Mouse (Mus musculus) liver, adult 2 months (tissue): ENCODE results near the gene Actl10. TPM values are rescaled to one million over a fixed set of nuclear protein-coding genes. Genes with fewer than 3 reads are reported as not detected.

Experiments
- DNase-seq: peaks from one replicate; pipeline ENCODE4 v3.0.0-alpha.2; 2011; ENCODE audit warnings: low read depth, low spot score; ENCODE audit errors: extremely low read depth
- H3K27ac ChIP-seq: fragments of 200-500 bp; replicated peaks from 2 replicates; pipeline ENCODE4 v1.5.1; 2012; ENCODE audit warnings: low read depth, mild to moderate bottlenecking, control low read depth, inconsistent platforms, low read length; ENCODE audit not compliant: insufficient read depth
- H3K27me3 ChIP-seq: fragments of 200-500 bp; 2 replicates; pipeline ENCODE4 v1.6.1; 2012; ENCODE audit warnings: mild to moderate bottlenecking, moderate library complexity, low read length, inconsistent platforms; ENCODE audit not compliant: control insufficient read depth, insufficient read depth
- H3K36me3 ChIP-seq: fragments of 200-500 bp; 2 replicates; pipeline ENCODE4 v1.6.1; 2012; ENCODE audit warnings: low read length, inconsistent platforms; ENCODE audit not compliant: control insufficient read depth, insufficient read depth
- H3K4me1 ChIP-seq: fragments of 200-500 bp; 2 replicates; pipeline ENCODE4 v1.6.1; 2011; ENCODE audit warnings: low read length; ENCODE audit not compliant: control insufficient read depth, insufficient read depth
- H3K4me3 ChIP-seq: fragments of 200-500 bp; 2 replicates; pipeline ENCODE4 v1.5.1; 2011; ENCODE audit warnings: low read depth, mild to moderate bottlenecking, control low read depth, low read length, moderate library complexity; ENCODE audit not compliant: insufficient read depth
- H3K79me2 ChIP-seq: fragments of 200-500 bp; 2 replicates; pipeline ENCODE4 v1.6.1; 2012; ENCODE audit warnings: inconsistent platforms, mild to moderate bottlenecking, low read length, moderate library complexity; ENCODE audit not compliant: control insufficient read depth, insufficient read depth
- H3K9ac ChIP-seq: fragments of 200-500 bp; 2 replicates; pipeline ENCODE4 v1.6.1; 2012; ENCODE audit warnings: low read depth, mild to moderate bottlenecking, control low read depth, inconsistent platforms, low read length
- CTCF ChIP-seq: fragments of 200-500 bp; IDR thresholded peaks from 2 replicates; pipeline ENCODE4 v1.5.1; 2011; ENCODE audit warnings: low read depth, low read length, control low read depth
- POLR2A ChIP-seq: fragments of 200-500 bp; IDR thresholded peaks from 2 replicates; pipeline ENCODE4 v1.6.1; 2011; ENCODE audit warnings: low read length, control low read depth; ENCODE audit not compliant: insufficient read depth; ENCODE audit errors: extremely low read depth
- WGBS: fragments of 180-500 bp; shearing (Covaris S2); methylation state at CpG from one replicate; pipeline ENCODE4 v1.1.7; 2018; 5-methylcytosine and 5-hydroxymethylcytosine counted together
- polyA plus RNA-seq: library from polyadenylated mRNA; depleted of rRNA; stranded (reverse); fragments of >200 nt; gene quantifications from 2 replicates; pipeline ENCODE4 v1.2.3, GENCODE M21; 2012
- total RNA-seq: library from RNA; depleted of rRNA; stranded (reverse); fragments of >200 nt; gene quantifications from 2 replicates; pipeline ENCODE4 v1.2.3, GENCODE M21; 2014

Actl10 gene
- total and polyA plus RNA-seq, 2 experiments: 0.09 TPM; not detected in 1

DNA sequence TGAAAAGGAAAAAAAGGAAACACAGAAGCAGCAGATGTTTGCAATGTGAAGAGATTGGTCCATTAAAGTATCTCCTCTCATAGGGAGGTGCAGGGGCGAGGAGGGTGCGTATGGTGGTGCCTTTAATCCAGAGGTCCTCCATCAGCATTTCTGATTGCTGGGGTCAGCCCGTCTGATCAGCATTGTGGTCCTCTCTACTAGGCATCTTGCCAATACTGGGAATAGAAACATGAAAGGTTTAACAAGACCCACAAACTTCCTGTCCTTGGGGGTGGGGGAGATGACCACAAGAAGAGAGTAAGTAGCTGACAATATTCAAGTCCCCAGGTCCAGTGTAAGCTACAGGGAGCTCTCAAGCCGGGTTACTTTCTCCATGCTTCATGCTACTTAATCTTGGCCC is 19.1 kb downstream of the Actl10 start:
- Histone ChIP-seq H3K4me1 (peaks cover 2% of the 10 kb centered on the region; the same call in 1 of the 2 replicates), H3K4me3 (no peak overlapping the region), H3K9ac (no peak overlapping the region), H3K79me2 (no peaks in the 10 kb centered on the region), H3K36me3 (no peaks in the 10 kb centered on the region), H3K27ac (no peak overlapping the region), H3K27me3 (no peaks in the 10 kb centered on the region)
- no peak for TF ChIP-seq POLR2A
- TF ChIP-seq CTCF: no peak
- 61% methylated on average over 4 of the region's 4 CpGs for WGBS
- DNase-seq: no peak

DNA sequence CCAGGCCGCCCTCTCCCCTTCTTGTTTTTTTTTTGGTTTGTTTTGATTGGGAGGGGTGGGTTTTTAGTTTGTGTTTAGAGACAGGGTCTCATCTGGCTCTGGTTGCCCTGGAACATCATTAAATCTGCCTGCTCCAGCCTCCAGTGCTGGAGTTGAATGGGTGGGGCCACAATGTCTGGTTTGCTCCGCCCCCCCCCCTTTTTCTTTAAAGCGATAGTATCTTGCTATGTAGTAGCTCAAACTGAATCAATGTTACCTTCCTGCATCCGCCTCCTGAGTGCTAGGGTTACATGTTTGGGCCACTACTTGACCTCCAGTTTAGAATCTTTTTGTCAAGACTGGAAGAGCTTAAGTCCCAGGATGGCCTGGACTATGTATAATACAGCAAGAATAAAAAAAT is 19.7 kb downstream of the Actl10 start:
- no peak overlapping the region for H3K27ac ChIP-seq
- 77% methylated on average over 4 of the region's 4 CpGs for WGBS

DNA sequence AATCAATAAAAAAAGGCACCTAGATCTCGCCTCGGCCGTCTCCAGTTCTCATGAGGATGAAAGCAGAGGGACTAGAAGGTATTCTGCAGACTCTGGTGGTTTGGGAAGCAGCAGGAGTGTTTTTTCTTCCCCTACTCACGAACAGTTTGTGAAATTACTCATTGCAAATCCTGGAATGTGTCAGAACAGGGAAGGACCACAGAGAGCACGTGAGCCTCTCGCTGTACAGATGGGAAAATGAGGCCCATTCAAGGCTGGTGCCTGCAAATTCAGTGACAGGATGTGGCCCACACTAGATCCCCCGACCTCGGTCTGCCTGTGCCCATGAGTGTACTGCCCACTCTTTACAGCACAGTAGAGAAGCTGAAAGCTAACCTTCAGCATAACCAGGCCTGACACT is 20.4 kb downstream of the Actl10 start:
- TF ChIP-seq POLR2A (no peak), CTCF (no peak)
- no peaks in the 10 kb centered on the region for H3K4me1 ChIP-seq
- no peak overlapping the region for H3K27ac ChIP-seq
- H3K4me3 ChIP-seq: no peak overlapping the region
- no peak overlapping the region for H3K9ac ChIP-seq
- H3K36me3 ChIP-seq: no peaks in the 10 kb centered on the region
- no peak for DNase-seq
- WGBS: 85% methylated on average over 8 of the region's 8 CpGs
- H3K27me3 ChIP-seq: no peaks in the 10 kb centered on the region
- no peaks in the 10 kb centered on the region for H3K79me2 ChIP-seq

More for the DNA sequence above, 19.7 kb downstream of the Actl10 start:
- no peaks in the 10 kb centered on the region for H3K27me3 ChIP-seq
- no peak for DNase-seq
- H3K4me3 ChIP-seq: no peak overlapping the region
- no peaks in the 10 kb centered on the region for H3K36me3 ChIP-seq
- TF ChIP-seq CTCF (no peak), POLR2A (no peak)
- no peaks in the 10 kb centered on the region for H3K79me2 ChIP-seq
- peaks cover 2% of the 10 kb centered on the region; the same call in 1 of the 2 replicates for H3K4me1 ChIP-seq
- no peak overlapping the region for H3K9ac ChIP-seq

DNA sequence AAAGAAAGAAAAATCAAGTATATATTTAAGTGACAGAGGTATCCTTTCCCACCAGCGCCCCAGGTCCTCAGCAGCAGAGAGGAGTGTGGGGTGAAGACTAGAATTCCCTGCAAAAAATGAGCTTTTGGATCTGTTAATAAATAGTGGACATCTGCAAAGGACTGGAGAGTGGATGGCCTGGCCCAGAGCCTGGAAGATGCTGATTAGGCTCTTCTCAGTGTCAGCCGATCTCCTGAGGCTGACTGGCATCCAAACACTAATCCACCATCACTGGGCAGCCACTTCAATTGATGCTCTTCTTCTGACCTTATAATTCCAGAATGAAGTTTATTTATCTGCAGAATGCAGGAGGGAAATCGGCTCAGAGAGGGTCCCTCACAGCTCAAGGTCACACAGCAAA is 21.4 kb downstream of the Actl10 start:
- TF ChIP-seq POLR2A (no peak), CTCF (no peak)
- H3K36me3 ChIP-seq: no peaks in the 10 kb centered on the region
- no peaks in the 10 kb centered on the region for H3K79me2 ChIP-seq
- H3K27me3 ChIP-seq: no peaks in the 10 kb centered on the region
- 67% methylated on average over 3 of the region's 3 CpGs for WGBS
- no peak overlapping the region for H3K4me3 ChIP-seq
- no peak overlapping the region for H3K27ac ChIP-seq
- no peaks in the 10 kb centered on the region for H3K4me1 ChIP-seq
- H3K9ac ChIP-seq: no peak overlapping the region
- DNase-seq: no peak

DNA sequence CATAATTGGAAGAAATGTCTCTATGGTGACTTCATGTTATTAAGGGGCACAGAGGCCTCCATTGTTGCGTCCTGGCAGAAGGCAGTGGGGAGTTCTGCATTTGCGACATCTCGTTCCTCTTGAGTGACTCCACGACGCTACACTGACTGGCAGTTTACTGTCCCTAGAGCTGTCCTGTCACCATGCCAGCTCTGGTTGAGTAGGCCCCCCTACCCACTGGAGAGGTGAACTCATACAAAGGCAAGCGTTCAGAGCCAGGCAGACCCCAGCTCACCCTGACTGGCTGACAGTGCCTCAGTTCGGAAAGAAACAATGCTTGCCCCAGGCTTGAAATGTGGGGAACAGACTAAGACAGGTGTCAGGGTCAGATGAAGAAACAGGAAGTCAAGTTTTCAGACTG is 22.7 kb downstream of the Actl10 start:
- Histone ChIP-seq H3K9ac (no peak overlapping the region), H3K79me2 (no peaks in the 10 kb centered on the region), H3K36me3 (no peaks in the 10 kb centered on the region), H3K4me3 (no peak overlapping the region), H3K27ac (no peak overlapping the region), H3K4me1 (no peaks in the 10 kb centered on the region), H3K27me3 (no peaks in the 10 kb centered on the region)
- WGBS: 86% methylated on average over 7 of the region's 7 CpGs
- DNase-seq: no peak
- TF ChIP-seq POLR2A: no peak

DNA sequence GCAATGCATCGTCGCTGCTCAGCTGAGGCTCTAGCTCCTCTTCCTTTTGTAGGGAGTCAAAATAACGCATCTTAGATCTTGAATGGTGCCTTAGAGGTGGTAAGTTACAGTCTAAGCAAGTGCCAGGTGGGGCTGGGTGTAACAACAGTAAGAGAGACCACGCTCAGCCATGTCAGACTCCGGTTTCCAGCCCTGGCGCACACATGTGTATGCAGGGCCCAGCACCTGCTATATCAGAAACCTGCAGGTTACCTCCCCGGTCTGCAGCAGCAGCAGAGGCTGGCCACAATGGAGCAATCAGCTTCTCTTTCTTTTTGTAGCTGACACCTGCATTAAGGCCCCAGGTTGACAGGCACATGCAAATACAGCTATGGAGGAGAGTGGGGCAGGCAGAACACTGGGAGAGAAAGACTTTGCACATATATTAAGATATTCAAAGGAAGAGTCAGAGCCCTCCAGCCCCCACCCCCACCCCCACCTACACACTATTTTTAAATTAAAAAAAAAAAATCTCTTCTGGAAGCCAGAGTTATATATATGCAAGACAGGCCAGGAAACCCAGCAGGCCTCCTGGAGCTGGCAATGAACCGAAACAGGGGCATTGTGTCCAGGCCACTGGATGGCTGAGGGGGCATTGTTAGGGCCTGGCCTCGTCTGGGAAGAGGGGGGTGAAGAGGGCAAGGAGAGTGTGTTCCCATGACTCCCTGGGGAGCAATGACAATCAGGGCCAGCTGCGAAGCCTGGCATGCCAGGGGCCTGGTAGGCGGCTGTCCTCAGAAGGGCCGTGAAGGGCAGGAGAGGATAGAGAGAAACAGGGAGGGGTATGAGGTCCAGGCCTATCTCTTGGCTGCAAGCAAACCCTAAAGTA is 25.5 kb downstream of the Actl10 start:
- no peak overlapping the region for H3K27ac ChIP-seq
- no peaks in the 10 kb centered on the region for H3K36me3 ChIP-seq
- H3K4me3 ChIP-seq: no peak overlapping the region
- TF ChIP-seq CTCF (no peak), POLR2A (no peak)
- no peaks in the 10 kb centered on the region for H3K4me1 ChIP-seq
- no peaks in the 10 kb centered on the region for H3K27me3 ChIP-seq
- DNase-seq: no peak
- H3K9ac ChIP-seq: no peak overlapping the region
- WGBS: 84% methylated on average over 12 of the region's 12 CpGs
- H3K79me2 ChIP-seq: no peaks in the 10 kb centered on the region
